Mouse (Mus musculus) bone marrow, adult 2 months (tissue): ENCODE measurements around the gene Ino80b. TPM values are rescaled to one million over a fixed set of nuclear protein-coding genes. Genes with fewer than 3 reads are reported as not detected.

Source experiments
- H3K27ac ChIP-seq: fragments of 200-500 bp; 2 replicates; pipeline ENCODE4 v1.5.1; 2012; ENCODE audit warnings: low read depth, mild to moderate bottlenecking, control low read depth, inconsistent platforms, low read length; ENCODE audit not compliant: control insufficient read depth, poor library complexity, insufficient read depth
- H3K4me1 ChIP-seq: fragments of 200-500 bp; 2 replicates; pipeline ENCODE4 v1.6.1; 2011; ENCODE audit warnings: low read length; ENCODE audit not compliant: control insufficient read depth, insufficient read depth
- H3K4me3 ChIP-seq: fragments of 200-500 bp; replicated peaks from 2 replicates; pipeline ENCODE3; 2011; ENCODE audit warnings: mild to moderate bottlenecking, low read depth, low read length, control low read depth; ENCODE audit not compliant: control insufficient read depth
- CTCF ChIP-seq: fragments of 200-500 bp; IDR thresholded peaks from 2 replicates; pipeline ENCODE4 v1.5.1; 2011; ENCODE audit warnings: low read length, control low read depth; ENCODE audit not compliant: control insufficient read depth, insufficient read depth
- POLR2A ChIP-seq: fragments of 200-500 bp; IDR thresholded peaks from 2 replicates; pipeline ENCODE4 v1.6.1; 2011; ENCODE audit warnings: low read depth, mild to moderate bottlenecking, control low read depth, low read length, borderline replicate concordance; ENCODE audit not compliant: control insufficient read depth
- WGBS: fragments of 180-500 bp; shearing (Covaris S2); methylation state at CpG from one replicate; pipeline ENCODE4 v1.1.7; 2018; 5-methylcytosine and 5-hydroxymethylcytosine counted together
- polyA plus RNA-seq: library from polyadenylated mRNA; stranded (reverse); fragments of >200 nt; gene quantifications from 2 replicates; pipeline ENCODE4 v1.2.4, GENCODE M21; 2011; ENCODE audit warnings: low replicate concordance; ENCODE audit not compliant: missing spikeins, insufficient read depth, insufficient read length

The Ino80b gene
- polyA plus RNA-seq, 1 experiment = 16.6 TPM

GRCm38 (mm10) chr6:83136291-83136880 lies 11.2 kb upstream of the Ino80b start:
- TF ChIP-seq POLR2A (no peak), CTCF (no peak)
- Histone ChIP-seq H3K4me1 (peaks cover 3% of the 10 kb centered on the region; the same call in 1 of the 2 replicates), H3K27ac (no peak overlapping the region), H3K4me3 (no peak overlapping the region)
- WGBS = 56% methylated on average over 5 of the region's 5 CpGs

- Histone ChIP-seq H3K4me3 (peak overlapping the region; percentile 31), H3K4me1 (peaks cover 5% of the 10 kb centered on the region; the same call in 1 of the 2 replicates), H3K27ac (no peak overlapping the region)
- 30% methylated on average over 37 of the region's 37 CpGs for WGBS
- no peak for TF ChIP-seq CTCF
- no peak for TF ChIP-seq POLR2A
These were observed 10.4 kb upstream of the Ino80b start for GRCm38 (mm10) chr6:83135571-83136161.

GRCm38 (mm10) chr6:83134951-83135513 lies 9.8 kb upstream of the Ino80b start, which contains the start of gene Rtkn:
Rtkn (plus strand) TSS chr6:83135463.
- TF ChIP-seq CTCF = no peak
- TF ChIP-seq POLR2A = no peak
- WGBS = 56% methylated on average over 7 of the region's 7 CpGs
- no peak within 1 kb of the TSS for H3K27ac ChIP-seq
- H3K4me1 ChIP-seq = peaks cover 5% of the 10 kb centered on the region; the same call in 1 of the 2 replicates
- peak within 1 kb of the TSS; percentile 31 for H3K4me3 ChIP-seq

GRCm38 (mm10) chr6:83134226-83134625 lies 9.0 kb upstream of the Ino80b start:
- TF ChIP-seq POLR2A (no peak), CTCF (no peak)
- Histone ChIP-seq H3K4me3 (no peak overlapping the region), H3K27ac (no peak overlapping the region), H3K4me1 (peaks cover 5% of the 10 kb centered on the region; the same call in 1 of the 2 replicates)
- 49% methylated on average over 3 of the region's 3 CpGs for WGBS

- Histone ChIP-seq H3K27ac (peak overlapping the region; percentile 10; the same call in 1 of the 2 replicates), H3K4me3 (no peak overlapping the region), H3K4me1 (peaks cover 4% of the 10 kb centered on the region; the same call in 1 of the 2 replicates)
- 60% methylated on average over 9 of the region's 9 CpGs for WGBS
- TF ChIP-seq CTCF (no peak), POLR2A (no peak)
These were observed 7.1 kb upstream of the Ino80b start for GRCm38 (mm10) chr6:83132176-83132919.

- H3K4me3 ChIP-seq = no peak overlapping the region
- no peak for TF ChIP-seq POLR2A
- no peak for TF ChIP-seq CTCF
- H3K4me1 ChIP-seq = peaks cover 4% of the 10 kb centered on the region; the same call in 1 of the 2 replicates
- peak overlapping the region; percentile 43 for H3K27ac ChIP-seq
- 23% methylated on average over 6 of the region's 6 CpGs for WGBS
These were observed 6.3 kb upstream of the Ino80b start for GRCm38 (mm10) chr6:83131469-83132034.

GRCm38 (mm10) chr6:83127419-83127818 lies 2.2 kb upstream of the Ino80b start:
- Histone ChIP-seq H3K4me1 (peaks cover 2% of the 10 kb centered on the region; the same call in 1 of the 2 replicates), H3K27ac (no peak overlapping the region), H3K4me3 (no peak overlapping the region)
- WGBS = 88% methylated on average over 5 of the region's 5 CpGs
- TF ChIP-seq POLR2A (no peak), CTCF (peak; percentile 25; the same call in 1 of the 2 replicates)

GRCm38 (mm10) chr6:83124851-83125312 lies 349 bp downstream of the Ino80b start:
- TF ChIP-seq POLR2A = peak; percentile 73; the same call in 1 of the 2 replicates
- no peak for TF ChIP-seq CTCF
- H3K27ac ChIP-seq = peak overlapping the region; percentile 80
- H3K4me3 ChIP-seq = peak overlapping the region; percentile 89
- WGBS = under 1% methylated on average over 30 of the region's 30 CpGs
- H3K4me1 ChIP-seq = peaks cover under 1% of the 10 kb centered on the region; the same call in 1 of the 2 replicates
